Mouse (Mus musculus) skeletal muscle tissue, postnatal 0 days (tissue): ENCODE results near the gene Adamts15. TPM values are rescaled to one million over a fixed set of nuclear protein-coding genes. Genes with fewer than 3 reads are reported as not detected.

Source experiments
- polyA plus RNA-seq: library from polyadenylated mRNA; unstranded; fragments of >200 nt; fragmentation: Nextera tagmentation; extraction: Ambion mirVana; gene quantifications from 2 replicates; pipeline ENCODE4 v1.2.1, GENCODE M21; 2015

Gene Adamts15
- polyA plus RNA-seq, result 3.4 and 3.8 TPM in 2 replicates

DNA sequence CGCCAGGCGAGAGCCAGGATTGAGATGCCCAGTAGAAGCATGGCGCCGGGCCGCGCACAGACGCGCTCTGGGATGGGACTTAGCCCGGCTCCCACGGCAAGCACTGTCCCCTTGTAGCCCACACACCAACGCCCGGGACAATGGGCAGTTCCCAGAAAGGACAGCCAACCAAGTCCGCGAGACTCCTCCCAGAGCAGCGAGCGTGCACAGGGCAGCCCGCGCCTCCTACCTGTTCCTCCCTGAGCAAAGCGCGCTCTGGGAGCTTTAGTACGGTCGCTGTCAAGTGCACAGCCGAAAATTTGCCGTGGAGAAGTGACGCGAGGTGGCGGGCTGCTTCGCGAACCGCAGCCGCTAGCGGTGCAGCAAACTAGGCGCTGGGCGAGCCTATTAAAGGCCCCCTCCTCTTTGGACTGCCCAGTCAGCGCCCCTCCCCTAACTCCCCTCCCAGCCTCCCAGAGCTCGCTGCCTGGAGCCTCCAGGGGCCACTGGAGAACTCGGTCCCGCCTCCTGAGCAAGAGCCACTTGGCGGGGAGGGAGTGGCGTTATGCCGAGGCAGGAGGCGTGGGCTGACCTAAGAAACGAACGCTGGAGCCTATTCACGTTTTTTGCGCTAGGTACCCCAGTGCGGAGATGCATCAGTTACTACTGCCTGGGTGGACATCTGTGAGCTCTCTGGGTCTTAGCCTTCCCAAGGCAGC lies at the start of gene Adamts15:
Gene Adamts15 (minus strand): TSS at position 256 of the 698 bp plus-strand sequence.

GRCm38 (mm10) chr9:30942512-30943313 lies 20.5 kb upstream of the Adamts15 start, which contains the start of gene Adamts8:
Gene Adamts8 (plus strand): TSS chr9:30942562.

Other genes with a start within 250 kb of the Adamts15 start
- 4.6 and 5.0 TPM in 2 replicates for gene Adamts8, start 20.1 kb upstream of the Adamts15 start, polyA plus RNA-seq
- gene Zbtb44, start 108.2 kb upstream of the Adamts15 start, polyA plus RNA-seq, result 5.8 and 6.9 TPM in 2 replicates
- 0.26 and 0.74 TPM in 2 replicates for gene St14, start 209.4 kb upstream of the Adamts15 start, polyA plus RNA-seq